ENCODE assay signal across 8 mouse cellular contexts in the genomic region with DNA sequence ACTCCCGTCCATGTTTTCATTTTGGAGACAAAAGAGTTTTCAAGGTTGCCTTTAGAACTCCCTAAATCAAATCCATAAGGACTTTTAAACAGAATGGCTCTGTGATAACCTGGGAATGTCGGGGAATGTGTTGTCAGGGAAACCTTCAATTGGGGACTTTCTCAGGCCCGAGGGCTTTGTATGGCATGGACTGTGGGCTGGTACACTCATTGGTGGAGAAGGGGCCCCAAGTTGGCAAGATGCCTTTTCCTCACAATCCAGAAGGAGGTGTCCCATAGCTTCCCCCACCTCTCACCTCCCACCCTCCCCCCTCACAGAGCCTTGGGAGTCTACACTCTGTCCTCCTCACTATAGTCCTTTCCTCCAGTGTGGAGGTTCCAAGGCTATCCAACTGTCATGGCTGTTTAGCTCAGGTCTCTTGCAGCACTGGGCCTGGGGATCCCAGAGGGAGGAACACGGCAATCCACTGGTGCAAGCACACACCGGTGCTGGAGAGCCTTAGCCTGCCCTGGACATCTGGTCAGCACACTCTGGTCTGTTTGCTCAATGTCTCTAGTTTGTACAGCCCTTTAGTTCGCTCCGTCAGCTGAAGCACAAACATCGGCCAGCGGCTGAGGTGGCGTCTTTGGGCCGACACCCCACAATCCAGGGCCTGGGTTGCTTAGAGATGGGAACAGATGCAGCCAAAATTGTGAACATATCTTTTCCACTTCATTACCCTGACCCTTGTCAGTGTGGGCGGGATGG. TPM values are rescaled to one million over a fixed set of nuclear protein-coding genes. Genes with fewer than 3 reads are reported as not detected.
DNase-seq lines count a peak whose midpoint lies in the region; ATAC-seq and TF ChIP-seq lines count a peak whose summit lies in the region.

No protein-coding gene starts in this region.

- TF ChIP-seq POLR2A in bone marrow macrophage, adult 2 months (IDR thresholded peaks at IDR 0.05; ENCODE audit: borderline replicate concordance, low read depth, low read length), result no peak

- H3K4me3 ChIP-seq in bone marrow macrophage, adult 2 months (ENCODE audit: insufficient read depth, low read length), result no peak overlapping the region

- peaks cover 66% of the 10 kb centered on the region for H3K4me1 ChIP-seq in bone marrow macrophage, adult 2 months (ENCODE audit: control insufficient read depth, insufficient read depth, low read length)

- no peak for TF ChIP-seq CTCF in bone marrow macrophage, adult 2 months (IDR thresholded peaks at IDR 0.05; ENCODE audit: low read depth, low read length)

- peak overlapping the region; percentile 99 for H3K27ac ChIP-seq in bone marrow macrophage, adult 2 months (ENCODE audit: insufficient read depth, low read depth, low read length)

- ATAC-seq in granulocyte monocyte progenitor cell, adult 5-6 weeks (replicated peaks; ENCODE audit: poor library complexity, severe bottlenecking), result no peak
- ATAC-seq in megakaryocyte-erythroid progenitor cell, adult 5-6 weeks (replicated peaks; ENCODE audit: low FRiP score, low TSS enrichment, poor library complexity, severe bottlenecking), result no peak

- peak; percentile 16 for DNase-seq in embryo, embryonic 11 days
- no peak for DNase-seq in embryo, embryonic 9.5 days (ENCODE audit: extremely low spot score)
- DNase-seq in heart, postnatal 4 days, result peak; percentile 23
- DNase-seq in lung, postnatal 25 days (ENCODE audit: low spot score), result peak; percentile 83
- no peak for DNase-seq in layer of hippocampus, postnatal 14 days (ENCODE audit: low spot score in 2 of 2)

RNA-seq across cellular contexts. Expression of a gene that starts 18.9 kb away (rescaled TPM):
- polyA plus RNA-seq in bone marrow macrophage, adult 2 months (2012; ENCODE audit: insufficient read depth, insufficient read length, missing spikeins), result 202 and 231 TPM in 2 replicates
- 10 to 100 TPM in 1 of 2 experiments, 1 to 10 TPM in 1; 8.9 to 10.5 TPM for total RNA-seq in heart, postnatal 4 days (2021)
- total RNA-seq in granulocyte monocyte progenitor cell, adult 5-6 weeks (2014; fragmentation: Nextera tagmentation), result 12.7 and 20.1 TPM in 2 replicates
- 6.2 and 7.3 TPM in 2 replicates for total RNA-seq in granulocyte monocyte progenitor cell, adult 5-6 weeks (2017)
- total RNA-seq in megakaryocyte-erythroid progenitor cell, adult 5-6 weeks (2014; fragmentation: Nextera tagmentation), result 1.2 and 2.2 TPM in 2 replicates
- 1.9 and 2.9 TPM in 2 replicates for total RNA-seq in megakaryocyte-erythroid progenitor cell, adult 5-6 weeks (2017)
- 10 to 100 TPM; 40.5 to 44.7 TPM for total RNA-seq in layer of hippocampus, postnatal 14 days (2021)

RNA-seq across cellular contexts. Expression of a gene that starts 37.0 kb away (rescaled TPM):
- polyA plus RNA-seq in bone marrow macrophage, adult 2 months (2012; ENCODE audit: insufficient read depth, insufficient read length, missing spikeins), result 32.8 and 33.5 TPM in 2 replicates
- total RNA-seq in heart, postnatal 4 days (2021), result 10 to 100 TPM; 14.5 to 15.0 TPM
- 2.0 and 3.8 TPM in 2 replicates for total RNA-seq in granulocyte monocyte progenitor cell, adult 5-6 weeks (2014; fragmentation: Nextera tagmentation)
- total RNA-seq in granulocyte monocyte progenitor cell, adult 5-6 weeks (2017), result 2.3 and 3.4 TPM in 2 replicates
- total RNA-seq in megakaryocyte-erythroid progenitor cell, adult 5-6 weeks (2014; fragmentation: Nextera tagmentation), result 1.0 TPM in 1 of 2 replicates, not detected in the other
- total RNA-seq in megakaryocyte-erythroid progenitor cell, adult 5-6 weeks (2017), result 0.65 TPM in 1 of 2 replicates, not detected in the other
- 1 to 10 TPM; 2.9 to 3.3 TPM for total RNA-seq in layer of hippocampus, postnatal 14 days (2021)

RNA-seq across cellular contexts. Expression of a gene that starts 37.5 kb away (rescaled TPM):
- 512 TPM in 2 replicates for polyA plus RNA-seq in bone marrow macrophage, adult 2 months (2012; ENCODE audit: insufficient read depth, insufficient read length, missing spikeins)
- 100 to 1,000 TPM; 150 to 155 TPM for total RNA-seq in heart, postnatal 4 days (2021)
- 141 and 143 TPM in 2 replicates for total RNA-seq in granulocyte monocyte progenitor cell, adult 5-6 weeks (2014; fragmentation: Nextera tagmentation)
- 58.0 and 74.5 TPM in 2 replicates for total RNA-seq in granulocyte monocyte progenitor cell, adult 5-6 weeks (2017)
- total RNA-seq in megakaryocyte-erythroid progenitor cell, adult 5-6 weeks (2014; fragmentation: Nextera tagmentation), result 69.0 and 96.5 TPM in 2 replicates
- 46.2 and 58.2 TPM in 2 replicates for total RNA-seq in megakaryocyte-erythroid progenitor cell, adult 5-6 weeks (2017)
- 100 to 1,000 TPM; 312 to 321 TPM for total RNA-seq in layer of hippocampus, postnatal 14 days (2021)

RNA-seq across cellular contexts. Expression of a gene that starts 40.5 kb away (rescaled TPM):
- 12.8 and 15.9 TPM in 2 replicates for polyA plus RNA-seq in bone marrow macrophage, adult 2 months (2012; ENCODE audit: insufficient read depth, insufficient read length, missing spikeins)
- total RNA-seq in heart, postnatal 4 days (2021), result 10 to 100 TPM; 24.5 to 24.7 TPM
- 0.17 TPM in 1 of 2 replicates, not detected in the other for total RNA-seq in granulocyte monocyte progenitor cell, adult 5-6 weeks (2014; fragmentation: Nextera tagmentation)
- 0.22 TPM in 1 of 2 replicates, not detected in the other for total RNA-seq in granulocyte monocyte progenitor cell, adult 5-6 weeks (2017)
- total RNA-seq in megakaryocyte-erythroid progenitor cell, adult 5-6 weeks (2014; fragmentation: Nextera tagmentation), result 1.5 TPM in 1 of 2 replicates, not detected in the other
- 0.72 TPM in 1 of 2 replicates, not detected in the other for total RNA-seq in megakaryocyte-erythroid progenitor cell, adult 5-6 weeks (2017)
- total RNA-seq in layer of hippocampus, postnatal 14 days (2021), result 1 to 10 TPM; 3.7 to 5.0 TPM

Comparison
In these comparisons a context has a peak if more than half of its experiments do, and no peak if none do; other contexts are left out.
1. DNase-seq: peak in embryo, embryonic 11 days (single experiment), heart, postnatal 4 days (single experiment) and lung, postnatal 25 days (single experiment); none in embryo, embryonic 9.5 days (single experiment) and layer of hippocampus, postnatal 14 days (0 of 2).